Mouse (Mus musculus): ENCODE measurements around the gene Hspa8. TPM values are rescaled to one million over a fixed set of nuclear protein-coding genes. Genes with fewer than 3 reads are reported as not detected.

Hspa8 gene
- total RNA-seq (2023): 1,000 to 10,000 TPM; 1,067 to 1,937 TPM

DNA sequence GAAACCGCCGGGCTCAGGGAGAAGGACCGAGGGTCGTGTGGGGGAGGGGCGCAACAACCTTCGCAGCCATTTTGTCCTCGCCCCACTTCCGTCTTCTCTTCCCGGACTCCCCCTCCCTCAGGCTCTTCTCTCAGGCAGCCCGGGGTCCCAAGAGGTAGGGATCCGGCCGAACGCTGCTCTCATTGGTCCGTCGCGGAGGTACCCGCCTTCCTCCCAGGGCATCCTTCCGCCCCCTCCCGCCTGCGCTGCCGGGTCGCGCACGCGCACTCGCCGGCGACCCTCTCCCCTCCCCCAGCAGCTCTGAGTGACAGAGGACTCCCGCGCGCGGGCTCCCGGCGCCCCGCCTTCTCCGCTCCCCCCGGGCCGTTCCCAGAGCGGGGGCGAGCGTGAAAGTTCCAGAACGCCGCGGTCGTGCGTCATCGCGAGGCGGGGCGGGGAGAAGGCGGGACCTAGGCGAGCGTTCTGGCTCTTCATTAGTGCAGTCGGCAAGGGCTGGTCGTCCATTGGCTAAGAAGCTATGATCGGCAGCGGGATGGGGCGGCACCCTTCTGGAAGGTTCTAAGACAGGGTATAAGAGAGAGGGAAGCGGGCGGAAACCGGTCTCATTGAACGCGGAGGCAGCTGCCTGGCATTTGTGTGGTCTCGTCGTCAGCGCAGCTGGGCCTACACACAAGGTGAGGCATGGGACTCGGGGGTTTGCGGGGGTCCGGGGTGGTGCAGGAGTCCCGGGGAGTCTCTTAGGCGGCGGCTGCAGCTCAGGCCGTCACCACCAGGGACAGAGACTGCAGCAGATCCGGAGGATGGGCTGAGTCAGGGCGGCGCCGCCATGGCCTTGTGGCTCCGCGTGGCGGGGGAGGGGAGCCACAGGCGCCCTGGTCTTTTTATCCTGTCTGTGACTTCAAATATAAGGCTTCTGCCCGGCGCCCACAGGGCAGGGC lies at the start of gene Hspa8:
Gene Hspa8 (plus strand): TSS at position 310 of the 938 bp plus-strand sequence.

Other genes with a start within 250 kb of the Hspa8 start
- not detected for gene Gm21915, start 130.4 kb upstream of the Hspa8 start, total RNA-seq (2023)
- gene Clmp, start 115.0 kb upstream of the Hspa8 start, total RNA-seq (2023): under 1 TPM; 0.18 to 0.26 TPM
- not detected for gene Bsx, start 73.1 kb downstream of the Hspa8 start, total RNA-seq (2023)
- gene Jhy, start 163.1 kb downstream of the Hspa8 start, total RNA-seq (2023): 1 to 10 TPM in 1 of 2 experiments, under 1 TPM in 1; 0.89 to 1.2 TPM
- gene Crtam, start 203.6 kb downstream of the Hspa8 start, total RNA-seq (2023): under 1 TPM in 1 of 2 experiments, not detected in 1; 0.67 TPM

All from B cell, adult 67 days (primary cell).